Mouse (Mus musculus) CH12F3 (cell line): Measurements from ENCODE around the gene Gm5294.

ENCODE experiments used
- in situ Hi-C: fragments of 300-500 bp; cut with MboI; formaldehyde crosslinking; loops from 2 replicates; pipeline ENCODE4 v1.14.3; 2020; ENCODE audit warnings: low sequenced_read_pairs

The Gm5294 gene

DNA sequence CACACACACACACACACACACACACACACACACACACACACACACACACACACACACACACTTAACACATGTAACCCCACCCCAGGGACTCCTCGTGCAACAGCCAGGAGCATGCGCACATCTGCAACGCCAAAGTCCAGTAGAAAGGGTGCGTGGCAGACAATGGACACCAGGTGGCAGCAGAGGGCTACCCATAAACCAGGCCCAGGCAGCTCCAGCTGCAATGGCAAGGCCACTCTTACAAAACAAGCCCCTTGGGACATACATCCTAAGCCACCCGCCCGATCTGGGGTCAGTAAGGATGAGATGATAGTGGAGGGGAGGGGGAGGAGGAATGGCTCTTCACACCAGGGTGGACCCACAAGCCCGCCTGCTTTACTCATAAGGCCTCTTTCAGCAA, 28.2 kb downstream of the Gm5294 start:
- in situ Hi-C loops = no loop called here

DNA sequence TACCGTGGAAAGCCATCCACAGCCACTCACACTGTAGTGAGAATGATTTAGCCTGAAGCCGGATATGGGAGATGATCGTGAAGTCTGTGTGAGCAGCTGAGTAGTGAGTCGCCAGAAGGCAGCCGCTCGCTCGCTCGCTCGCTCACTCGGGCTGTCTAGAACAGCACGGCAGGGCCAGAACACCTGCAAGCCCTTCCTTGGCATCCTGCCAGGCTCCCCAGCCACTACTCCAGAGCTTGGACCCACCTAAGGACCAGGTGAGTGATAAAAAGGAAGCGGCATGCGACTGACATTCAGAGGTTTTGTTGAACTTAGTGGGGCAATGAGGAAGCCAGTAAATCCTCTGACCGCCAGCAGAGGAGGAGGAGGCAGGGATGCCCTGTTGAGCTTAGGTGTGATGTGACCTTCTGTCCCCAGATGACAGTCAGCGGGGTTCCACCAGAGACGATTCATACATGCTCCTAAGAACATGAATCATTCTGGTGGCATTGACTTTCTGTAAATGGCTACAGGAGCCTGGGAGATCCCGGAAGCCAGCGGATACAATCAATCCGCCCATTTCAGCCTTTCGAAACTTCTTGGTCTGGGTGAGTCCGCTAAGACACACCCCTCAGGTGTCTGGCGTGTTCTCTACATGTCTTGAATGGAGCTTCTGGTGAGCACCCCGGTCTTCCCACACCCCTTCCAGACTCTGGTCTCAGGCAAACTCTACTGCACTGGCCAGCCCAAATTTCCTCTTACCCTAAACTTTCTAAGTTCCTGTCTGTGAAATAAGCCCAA, 30.0 kb downstream of the Gm5294 start:
- in situ Hi-C loops = loop anchor here (5.0 to 10.0 kb wide), 3 partner anchors 162 to 327 kb away; no protein-coding TSS in a partner anchor

DNA sequence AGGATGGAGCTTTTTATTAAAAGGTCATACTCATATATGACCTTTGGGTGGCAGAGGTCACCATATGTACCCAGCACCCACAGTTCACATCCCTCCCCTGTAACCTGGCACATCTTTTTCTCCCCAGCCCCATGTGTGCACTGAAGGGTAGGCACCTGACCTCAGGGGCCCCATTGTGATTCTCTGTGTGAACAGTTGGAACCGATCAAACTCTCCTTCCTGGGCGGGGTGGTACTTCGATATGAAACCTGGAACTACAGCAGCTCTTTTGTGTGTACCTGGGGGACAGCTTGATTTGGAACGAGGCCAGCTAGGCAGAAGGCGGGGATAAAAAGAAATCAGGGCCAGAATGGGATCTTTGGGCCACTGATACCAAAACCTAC, 30.6 kb downstream of the Gm5294 start:
- in situ Hi-C loops = loop anchor here (5.0 to 10.0 kb wide), 3 partner anchors 162 to 327 kb away; no protein-coding TSS in a partner anchor

DNA sequence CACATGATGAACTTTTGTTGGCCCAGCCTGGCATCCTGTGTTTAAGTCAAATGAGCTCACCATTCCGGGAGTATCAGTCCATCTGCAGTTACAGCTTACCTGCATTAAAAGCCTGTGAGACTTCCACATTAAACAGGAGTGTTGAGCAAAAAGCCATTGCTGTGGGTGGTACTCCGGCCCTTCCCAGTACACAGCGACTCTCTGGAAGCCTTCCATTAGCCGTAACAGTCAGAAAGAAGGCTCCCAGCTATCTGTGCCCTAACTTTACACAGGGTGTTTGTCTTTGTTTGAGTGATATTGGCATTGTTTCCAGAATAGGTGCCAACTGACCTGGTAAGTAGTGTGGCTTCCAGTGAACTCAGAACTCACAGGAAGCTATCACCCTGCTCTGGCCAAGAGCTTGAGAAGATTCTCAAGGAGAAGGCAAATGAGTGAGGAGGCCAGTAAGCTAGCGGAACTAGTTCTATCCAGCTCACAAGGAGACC, 31.5 kb downstream of the Gm5294 start:
- in situ Hi-C loops = loop anchor here (5.0 to 10.0 kb wide), 3 partner anchors 161 to 326 kb away; no protein-coding TSS in a partner anchor

DNA sequence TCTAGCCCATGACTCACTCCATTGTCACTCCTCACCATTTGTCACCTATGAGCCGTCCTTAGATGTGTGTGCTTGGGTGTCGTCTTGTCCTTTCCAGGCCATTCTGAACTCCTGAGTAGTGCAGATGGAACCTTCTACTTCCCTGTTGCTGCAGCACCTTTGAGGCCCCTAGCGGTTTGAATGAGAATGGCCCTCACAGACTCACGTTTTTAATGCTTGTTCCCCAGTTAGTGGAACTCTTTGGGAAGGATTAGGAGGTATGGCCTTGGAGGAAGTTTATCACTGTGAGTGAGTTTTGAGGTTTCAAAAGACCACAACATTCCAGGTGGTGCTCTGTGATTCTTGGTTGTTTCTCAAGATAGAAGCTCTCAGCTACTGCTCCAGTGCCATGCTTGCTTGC, 32.3 kb downstream of the Gm5294 start:
- in situ Hi-C loops = loop anchor here (5.0 to 10.0 kb wide), 3 partner anchors 160 to 325 kb away; no protein-coding TSS in a partner anchor

DNA sequence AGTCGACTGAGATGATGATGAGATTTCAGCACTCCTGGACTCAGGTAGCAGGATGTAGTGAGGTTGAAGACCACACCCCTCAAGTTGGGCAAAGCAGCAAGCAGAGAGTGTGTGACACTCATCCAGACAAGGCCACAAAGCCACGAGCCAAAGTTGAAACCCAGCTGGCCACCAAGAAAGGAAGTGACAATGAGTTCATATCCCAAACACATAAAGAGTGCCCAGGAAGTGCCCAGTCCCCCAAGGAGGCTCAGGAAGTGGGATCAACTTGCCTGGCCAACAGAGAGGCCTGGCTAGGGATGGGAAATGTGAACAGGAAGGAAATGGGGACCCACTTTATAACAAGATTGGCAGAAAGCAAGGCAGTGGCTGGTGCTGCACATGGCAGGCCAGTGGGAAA, 33.5 kb downstream of the Gm5294 start:
- in situ Hi-C loops = loop anchor here (5.0 to 10.0 kb wide), 3 partner anchors 159 to 324 kb away; no protein-coding TSS in a partner anchor

DNA sequence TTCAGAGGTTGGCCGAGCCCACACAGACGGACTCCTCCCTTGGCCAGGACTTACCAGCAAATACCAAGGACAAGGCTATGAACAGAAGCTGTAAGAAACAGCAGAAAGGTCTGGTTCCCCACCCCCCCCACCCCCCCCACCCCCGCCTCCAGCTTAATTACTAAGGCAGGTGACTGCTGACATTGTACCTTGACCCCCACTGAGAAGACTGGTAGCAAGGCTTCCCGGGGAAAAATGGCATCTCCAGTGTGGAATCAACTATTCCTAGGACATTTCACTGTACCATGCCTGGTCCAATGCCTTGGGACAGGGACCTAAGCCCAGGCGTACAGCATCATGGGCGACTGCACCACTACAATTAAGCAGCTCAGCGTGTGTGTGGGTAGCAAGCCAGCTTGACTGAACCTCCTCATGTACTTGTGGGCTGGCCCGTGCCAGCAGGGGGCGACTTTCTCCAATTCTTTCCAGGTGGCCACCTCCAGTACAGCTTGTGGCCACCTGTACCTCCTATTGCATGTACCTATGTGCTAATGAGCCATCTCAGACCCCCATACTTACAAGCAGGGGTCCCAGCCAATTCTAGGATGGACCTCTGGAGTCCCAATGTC, 37.2 kb downstream of the Gm5294 start:
- in situ Hi-C loops = loop anchor here (10.0 kb wide), 1 partner anchor 218 kb away; no protein-coding TSS in a partner anchor

DNA sequence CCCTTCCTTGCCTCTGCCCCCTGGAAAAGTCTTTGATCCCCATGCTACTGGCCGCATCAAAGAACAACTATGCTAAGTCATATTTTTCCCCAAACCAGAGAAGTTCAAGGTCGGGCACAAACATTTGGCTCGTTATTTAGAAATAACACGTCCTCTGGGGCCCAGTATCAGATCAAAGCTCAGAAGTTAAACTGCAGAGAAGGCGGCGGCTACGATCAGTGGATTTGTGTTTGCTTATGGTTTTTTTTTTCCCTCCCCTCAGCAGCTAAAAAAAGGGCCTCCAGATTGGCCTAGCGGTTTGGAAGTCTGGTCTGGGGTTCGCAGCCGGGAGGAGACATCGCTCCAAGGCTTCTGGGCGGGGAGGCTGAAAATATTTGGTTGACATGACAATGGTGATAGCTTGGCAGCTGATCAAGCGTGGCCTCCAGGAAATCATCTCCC, 38.0 kb downstream of the Gm5294 start:
- in situ Hi-C loops = loop anchor here (10.0 kb wide), 1 partner anchor 217 kb away; no protein-coding TSS in a partner anchor

DNA sequence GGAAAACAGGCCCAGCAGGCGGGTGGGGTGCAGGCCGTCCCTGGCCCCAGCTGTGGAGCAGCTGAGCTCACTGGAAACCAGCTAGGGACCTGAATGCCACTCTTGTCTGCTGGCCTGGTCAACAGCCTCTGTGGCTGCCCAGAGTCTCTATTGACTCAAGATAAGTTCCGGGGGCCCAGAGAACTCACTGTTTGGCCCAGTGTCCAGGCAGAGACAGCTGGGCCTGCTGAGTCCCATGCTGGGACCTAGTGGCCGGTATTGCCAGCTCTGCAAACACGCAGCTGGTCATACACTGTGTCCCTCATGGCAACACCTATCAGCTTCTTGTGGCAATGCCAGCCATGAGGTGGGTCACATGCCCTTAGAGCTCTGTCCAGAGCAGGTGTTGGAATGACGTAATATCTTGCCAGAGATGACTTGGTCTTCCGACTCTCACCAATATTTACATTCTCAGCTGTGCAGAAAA, 43.8 kb downstream of the Gm5294 start:
- in situ Hi-C loops = no loop called here

DNA sequence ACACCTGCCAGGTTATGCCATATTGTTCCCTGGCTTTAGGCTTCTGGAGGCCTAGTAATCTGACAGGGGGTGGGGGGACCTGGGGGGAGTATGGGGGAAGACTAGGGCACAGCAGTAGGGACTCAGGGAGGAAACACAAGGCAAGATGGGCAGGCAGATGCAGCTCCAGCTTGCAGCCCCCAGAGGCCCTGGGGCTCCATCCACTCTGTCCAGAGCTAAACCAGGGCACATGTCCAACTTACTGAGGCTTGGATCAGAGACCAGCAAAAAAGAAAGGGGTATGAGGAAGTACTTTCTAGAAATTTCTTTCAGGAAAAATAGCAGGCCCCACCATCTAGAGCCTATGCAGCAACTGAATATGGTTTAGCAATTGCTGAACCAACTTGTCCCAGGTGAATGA, 44.3 kb downstream of the Gm5294 start:
- in situ Hi-C loops = no loop called here

DNA sequence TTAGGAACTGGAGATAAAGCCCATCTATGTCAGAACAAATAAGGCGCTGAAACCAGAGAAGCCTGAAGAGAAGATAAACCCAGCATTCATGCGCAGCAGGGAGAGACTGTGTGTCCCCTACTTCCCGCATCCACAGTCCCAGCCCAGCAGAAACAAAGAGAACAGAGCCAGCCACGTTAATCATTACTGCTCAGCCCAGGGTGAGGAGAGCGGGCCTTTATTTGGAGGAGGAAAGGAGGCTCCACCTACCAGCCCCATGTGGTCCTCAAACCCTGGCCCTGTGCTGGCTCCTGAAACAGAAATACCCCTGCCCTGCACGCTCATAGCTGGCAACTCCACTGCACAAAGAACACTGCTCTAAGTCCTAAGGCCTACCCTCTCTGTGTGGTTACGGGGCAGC, 45.0 kb downstream of the Gm5294 start:
- in situ Hi-C loops = no loop called here

DNA sequence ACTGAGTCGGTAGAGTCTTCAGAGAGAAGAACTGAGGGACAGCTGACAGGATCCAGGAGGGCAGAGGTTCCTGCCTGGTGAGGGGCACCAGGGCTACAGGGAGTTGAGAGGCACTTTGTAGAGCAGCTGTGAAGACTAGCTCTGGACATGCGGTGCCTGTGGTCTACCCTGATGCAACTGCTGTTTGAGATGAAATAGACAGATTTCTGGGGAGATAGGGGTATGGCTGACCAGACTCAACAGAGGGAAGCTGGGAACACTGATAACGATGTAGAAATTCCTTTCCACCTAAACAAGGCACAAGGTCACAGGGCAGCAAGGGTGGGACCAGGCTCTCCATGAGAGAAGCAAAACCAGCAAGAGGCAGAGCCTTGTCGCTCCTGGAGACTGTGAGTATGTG, 45.8 kb downstream of the Gm5294 start:
- in situ Hi-C loops = no loop called here
